Mouse (Mus musculus) heart, embryonic 14.5 days (tissue): ENCODE data around the gene Cyb5rl. TPM values are rescaled to one million over a fixed set of nuclear protein-coding genes. Genes with fewer than 3 reads are reported as not detected.

Source experiments
- ATAC-seq: fragments of 200-750 bp; cut with Nextera tagmentation; 2 replicates; pipeline ENCODE4 v1.8.0; 2017; ENCODE audit warnings: low read depth, moderate TSS enrichment; ENCODE audit not compliant: insufficient number of reproducible peaks, insufficient read depth, low FRiP score
- H3K27ac ChIP-seq, 2 experiments: fragments of 200-500 bp in 1 of 2; fragments of 300-500 bp in 1 of 2; sonication (generic) in 1 of 2; replicated peaks in 1 of 2; 2 replicates each; pipeline ENCODE4 v1.5.1; 2012 to 2014; ENCODE audit warnings: low read depth in 2 of 2, low read length in 2 of 2, control low read depth in 1 of 2, mild to moderate bottlenecking in 1 of 2, mixed read lengths in 1 of 2; ENCODE audit not compliant: control insufficient read depth in 1 of 2, insufficient read depth in 1 of 2
- H3K27me3 ChIP-seq: fragments of 300-500 bp; sonication (generic); 2 replicates; pipeline ENCODE4 v1.6.1; 2014; ENCODE audit warnings: mild to moderate bottlenecking, low read length, control low read depth; ENCODE audit not compliant: control insufficient read depth, insufficient read depth
- H3K36me3 ChIP-seq: fragments of 300-500 bp; sonication (generic); 2 replicates; pipeline ENCODE4 v1.6.1; 2014; ENCODE audit warnings: mild to moderate bottlenecking, control low read depth, low read length, mixed read lengths; ENCODE audit not compliant: control insufficient read depth, insufficient read depth
- H3K4me1 ChIP-seq, 2 experiments: fragments of 200-500 bp in 1 of 2; fragments of 300-500 bp in 1 of 2; sonication (generic) in 1 of 2; 2 replicates each; pipeline ENCODE4 v1.6.1; 2012 to 2014; ENCODE audit warnings: low read length in 2 of 2, control low read depth in 1 of 2, mixed read lengths in 1 of 2; ENCODE audit not compliant: control insufficient read depth in 2 of 2, insufficient read depth in 2 of 2
- H3K4me2 ChIP-seq: fragments of 300-500 bp; sonication (generic); 2 replicates; pipeline ENCODE4 v1.6.1; 2014; ENCODE audit warnings: mild to moderate bottlenecking, low read length
- H3K4me3 ChIP-seq, 2 experiments: fragments of 200-500 bp in 1 of 2; fragments of 300-500 bp in 1 of 2; sonication (generic) in 1 of 2; 2 replicates each; pipeline ENCODE4 v1.5.1; 2012 to 2014; ENCODE audit warnings: low read length in 2 of 2, mild to moderate bottlenecking in 2 of 2, control low read depth in 1 of 2, low read depth in 1 of 2, moderate library complexity in 1 of 2; ENCODE audit not compliant: control insufficient read depth in 1 of 2, insufficient read depth in 1 of 2
- H3K9ac ChIP-seq: fragments of 300-500 bp; sonication (generic); 2 replicates; pipeline ENCODE4 v1.6.1; 2014; ENCODE audit warnings: mild to moderate bottlenecking, low read length
- H3K9me3 ChIP-seq: fragments of 300-500 bp; sonication (generic); 2 replicates; pipeline ENCODE4 v1.6.1; 2016; ENCODE audit warnings: low read length, control low read depth; ENCODE audit not compliant: control insufficient read depth
- WGBS: fragments of 180-500 bp; shearing (Covaris S2); extraction: QIAGEN DNeasy Blood & Tissue Kit; methylation state at CpG from one replicate; pipeline ENCODE4 v1.1.7; 2014; 5-methylcytosine and 5-hydroxymethylcytosine counted together
- polyA plus RNA-seq: library from polyadenylated mRNA; unstranded; fragments of >200 nt; fragmentation: Nextera tagmentation; extraction: Ambion mirVana; gene quantifications from 2 replicates; pipeline ENCODE4 v1.2.1, GENCODE M21; 2014

Cyb5rl gene
- polyA plus RNA-seq, 1 experiment from 2014 or later: 5.1 TPM

DNA sequence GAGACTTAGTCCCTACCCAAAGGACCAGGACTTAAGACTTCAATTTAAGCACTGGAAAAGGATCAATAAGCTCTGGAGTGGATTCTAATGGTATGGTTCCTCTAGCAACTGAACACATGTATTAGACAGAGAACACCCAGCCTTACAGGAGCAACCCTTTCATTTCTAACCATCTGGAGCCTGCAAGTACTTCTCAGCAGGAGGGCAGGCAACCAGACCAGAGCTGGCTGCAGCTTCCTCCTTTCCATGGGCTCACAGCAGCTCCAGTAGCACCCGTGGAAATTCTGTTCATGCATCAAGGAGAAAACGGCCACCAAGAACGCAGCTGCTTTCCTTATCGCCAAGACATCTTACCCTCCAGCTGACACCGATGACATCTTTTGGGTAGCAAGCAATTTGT lies 68.9 kb downstream of the Cyb5rl start:
- H3K4me2 ChIP-seq: no peak overlapping the region
- ATAC-seq: no peak
- no peaks in the 10 kb centered on the region for H3K27me3 ChIP-seq
- peaks cover 12 to 17% of the 10 kb centered on the region in 2 experiments; a peak in 2 of 4 replicates for H3K4me1 ChIP-seq
- peaks cover 8% of the 10 kb centered on the region for H3K36me3 ChIP-seq
- H3K27ac ChIP-seq: no peak overlapping the region
- H3K4me3 ChIP-seq: no peak overlapping the region
- no peak overlapping the region for H3K9ac ChIP-seq
- H3K9me3 ChIP-seq: no peaks in the 10 kb centered on the region
- 75% methylated on average over 5 of the region's 5 CpGs for WGBS

DNA sequence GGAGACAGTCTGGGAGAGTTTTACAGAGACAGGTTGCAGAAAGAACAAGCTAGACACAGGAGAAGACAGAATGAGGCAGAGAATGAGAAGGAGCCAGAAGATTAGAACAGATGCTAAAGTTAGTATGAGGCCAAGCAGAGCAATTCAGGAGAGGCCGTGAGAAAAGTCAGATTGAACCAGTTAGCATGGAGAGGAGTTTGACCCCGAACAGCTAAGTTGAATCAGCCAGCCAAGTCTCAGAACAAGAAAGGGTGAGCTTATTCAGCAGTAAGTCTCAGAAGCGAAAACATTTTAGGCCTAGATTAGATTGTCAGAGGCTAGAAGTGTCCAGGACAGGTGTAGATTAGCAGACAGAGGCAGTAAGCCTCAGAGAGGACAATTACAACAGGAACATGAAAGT lies 69.7 kb downstream of the Cyb5rl start:
- Histone ChIP-seq H3K9ac (no peak overlapping the region), H3K9me3 (no peaks in the 10 kb centered on the region), H3K27ac (no peak overlapping the region), H3K4me3 (no peak overlapping the region), H3K4me1 (peaks cover 12 to 17% of the 10 kb centered on the region in 2 experiments; a peak in 2 of 4 replicates), H3K36me3 (peaks cover 8% of the 10 kb centered on the region), H3K4me2 (no peak overlapping the region), H3K27me3 (no peaks in the 10 kb centered on the region)
- WGBS: 25% methylated on average over 3 of the region's 3 CpGs
- no peak for ATAC-seq

Other genes with a start within 250 kb of the Cyb5rl start
- 36.7 and 43.3 TPM in 2 replicates for gene Ssbp3, start 156.3 kb upstream of the Cyb5rl start, polyA plus RNA-seq
- 98.4 and 103 TPM in 2 replicates for gene Mrpl37, start 120 bp upstream of the Cyb5rl start, polyA plus RNA-seq
- gene Cdcp2, start 29.9 kb downstream of the Cyb5rl start, polyA plus RNA-seq: not detected in 2 replicates
- 330 and 352 TPM in 2 replicates for gene Tmem59, start 111.4 kb downstream of the Cyb5rl start, polyA plus RNA-seq
- 11.4 and 16.8 TPM in 2 replicates for gene Tceanc2, start 112.1 kb downstream of the Cyb5rl start, polyA plus RNA-seq
- gene Ldlrad1, start 142.2 kb downstream of the Cyb5rl start, polyA plus RNA-seq: not detected in 2 replicates
- gene Lrrc42, start 186.5 kb downstream of the Cyb5rl start, polyA plus RNA-seq: 46.3 and 52.0 TPM in 2 replicates
- 32.9 and 40.6 TPM in 2 replicates for gene Hspb11, start 186.6 kb downstream of the Cyb5rl start, polyA plus RNA-seq
- not detected in 2 replicates for gene Dio1, start 240.2 kb downstream of the Cyb5rl start, polyA plus RNA-seq
- gene Yipf1, start 247.4 kb downstream of the Cyb5rl start, polyA plus RNA-seq: 43.4 and 49.7 TPM in 2 replicates